Mouse (Mus musculus) spleen, embryonic (tissue): Measurements from ENCODE around the gene Tcf7.

Experiments used
- CTCF ChIA-PET: fragments of 350-600 bp; sonication (Branson Sonifier 250); formaldehyde crosslinking; loops from one replicate; lab custom pipeline; 2022; lab: Charles Lee

Tcf7 gene

GRCm38 (mm10) chr11:52286301-52286957, 3.6 kb upstream of the Tcf7 start:
- CTCF ChIA-PET, result no interaction called here

- CTCF ChIA-PET, result interaction anchor here (0.6 to 0.7 kb wide), 2 partner anchors 53 to 57 kb away, joined by 3 to 5 read pairs; no protein-coding TSS in a partner anchor
Observed at GRCm38 (mm10) chr11:52283596-52284571, 1.1 kb upstream of the Tcf7 start.

- CTCF ChIA-PET, result interaction anchor here (0.7 kb wide), 1 partner anchor 35 kb away, joined by 8 read pairs; no protein-coding TSS in a partner anchor
Observed at GRCm38 (mm10) chr11:52282420-52282773, 417 bp downstream of the Tcf7 start.

- CTCF ChIA-PET, result interaction anchor here (0.6 to 0.7 kb wide), 3 partner anchors 36 to 1285 kb away, joined by 3 to 8 read pairs (median 4); no protein-coding TSS in a partner anchor
Observed at GRCm38 (mm10) chr11:52281568-52282328, 1.1 kb downstream of the Tcf7 start.

- CTCF ChIA-PET, result interaction anchor here (1.3 kb wide), 1 partner anchor 14 kb away, joined by 3 read pairs; no protein-coding TSS in a partner anchor
Observed at GRCm38 (mm10) chr11:52280566-52281455, 2.0 kb downstream of the Tcf7 start.

- CTCF ChIA-PET, result interaction anchor here (1.3 kb wide), 1 partner anchor 15 kb away, joined by 3 read pairs; no protein-coding TSS in a partner anchor
Observed at GRCm38 (mm10) chr11:52279611-52280145, 3.1 kb downstream of the Tcf7 start.

- CTCF ChIA-PET, result no interaction called here
Observed at GRCm38 (mm10) chr11:52278991-52279390, 3.8 kb downstream of the Tcf7 start.

GRCm38 (mm10) chr11:52278164-52278563, 4.7 kb downstream of the Tcf7 start:
- CTCF ChIA-PET, result no interaction called here

- CTCF ChIA-PET, result no interaction called here
Observed at GRCm38 (mm10) chr11:52277433-52278150, 5.2 kb downstream of the Tcf7 start.

- CTCF ChIA-PET, result no interaction called here
Observed at GRCm38 (mm10) chr11:52276961-52277391, 5.8 kb downstream of the Tcf7 start.

- CTCF ChIA-PET, result interaction anchor here (0.5 to 0.6 kb wide), 2 partner anchors 107 to 183 kb away, joined by 7 to 8 read pairs; no protein-coding TSS in a partner anchor
Observed at GRCm38 (mm10) chr11:52275774-52276555, 6.8 kb downstream of the Tcf7 start.

- CTCF ChIA-PET, result interaction anchor here (0.5 to 0.6 kb wide), 2 partner anchors 106 to 184 kb away, joined by 7 to 8 read pairs; no protein-coding TSS in a partner anchor
Observed at GRCm38 (mm10) chr11:52275366-52275765, 7.4 kb downstream of the Tcf7 start.

GRCm38 (mm10) chr11:52274456-52275112, 8.2 kb downstream of the Tcf7 start:
- CTCF ChIA-PET, result no interaction called here

- CTCF ChIA-PET, result no interaction called here
Observed at GRCm38 (mm10) chr11:52273942-52274330, 8.9 kb downstream of the Tcf7 start.

- CTCF ChIA-PET, result no interaction called here
Observed at GRCm38 (mm10) chr11:52273183-52273941, 9.5 kb downstream of the Tcf7 start.

GRCm38 (mm10) chr11:52272619-52273018, 10.2 kb downstream of the Tcf7 start:
- CTCF ChIA-PET, result interaction anchor here (0.5 kb wide), 1 partner anchor 149 kb away, joined by 5 read pairs; no protein-coding TSS in a partner anchor
